Mouse (Mus musculus) forebrain, embryonic 12.5 days (tissue): Measurements from ENCODE around the gene Map3k20. TPM values are rescaled to one million over a fixed set of nuclear protein-coding genes. Genes with fewer than 3 reads are reported as not detected.

Experiments used
- ATAC-seq: fragments of 200-750 bp; cut with Nextera tagmentation; 2 replicates; pipeline ENCODE4 v1.8.0; 2017; ENCODE audit warnings: moderate TSS enrichment; ENCODE audit not compliant: low FRiP score
- H3K27ac ChIP-seq: fragments of 300-500 bp; sonication (generic); 2 replicates; pipeline ENCODE4 v1.5.1; 2016; ENCODE audit warnings: mild to moderate bottlenecking
- H3K27me3 ChIP-seq: fragments of 300-500 bp; sonication (generic); 2 replicates; pipeline ENCODE4 v1.6.1; 2016; ENCODE audit warnings: mild to moderate bottlenecking
- H3K36me3 ChIP-seq: fragments of 300-500 bp; sonication (generic); replicated peaks from 2 replicates; pipeline ENCODE4 v1.6.1; 2016; ENCODE audit warnings: mild to moderate bottlenecking
- H3K4me1 ChIP-seq: fragments of 300-500 bp; sonication (generic); 2 replicates; pipeline ENCODE4 v1.6.1; 2016
- H3K4me2 ChIP-seq: fragments of 300-500 bp; sonication (generic); 2 replicates; pipeline ENCODE4 v1.6.1; 2016; ENCODE audit warnings: mild to moderate bottlenecking, moderate library complexity
- H3K4me3 ChIP-seq: fragments of 300-500 bp; sonication (generic); replicated peaks from 2 replicates; pipeline ENCODE4 v1.5.1; 2016; ENCODE audit warnings: mild to moderate bottlenecking
- H3K9ac ChIP-seq: fragments of 300-500 bp; sonication (generic); 2 replicates; pipeline ENCODE4 v1.6.1; 2016; ENCODE audit warnings: mild to moderate bottlenecking
- H3K9me3 ChIP-seq: fragments of 300-500 bp; sonication (generic); 2 replicates; pipeline ENCODE4 v1.6.1; 2016
- WGBS: fragments of 180-500 bp; shearing (Covaris S2); methylation state at CpG from one replicate; pipeline ENCODE4 v1.1.7; 2016; 5-methylcytosine and 5-hydroxymethylcytosine counted together
- polyA plus RNA-seq: library from polyadenylated mRNA; unstranded; fragments of >200 nt; fragmentation: Nextera tagmentation; extraction: Ambion mirVana; gene quantifications from 2 replicates; pipeline ENCODE4 v1.2.1, GENCODE M21; 2016

The Map3k20 gene
- polyA plus RNA-seq, 1 experiment from 2014 or later, result 7.0 TPM

DNA sequence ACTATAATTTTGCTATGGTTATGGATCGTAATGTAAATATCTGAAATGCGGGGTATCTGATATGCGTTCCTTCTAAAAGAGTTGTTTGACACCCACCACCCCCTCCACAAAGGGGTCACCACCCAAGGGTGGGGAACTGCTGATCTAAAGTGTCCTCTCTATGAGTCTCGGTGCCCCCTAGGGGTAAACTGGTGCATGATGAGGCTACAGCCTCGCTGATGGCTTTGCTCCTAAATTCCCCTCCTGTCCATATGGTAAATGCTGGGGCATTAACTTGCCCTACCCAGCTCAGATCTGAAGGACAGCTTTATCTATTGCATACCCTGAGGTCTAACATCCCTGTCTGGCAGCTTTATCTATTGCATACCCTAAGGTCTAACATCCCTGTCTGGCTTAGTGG is 130.0 kb downstream of the Map3k20 start:
- Histone ChIP-seq H3K9me3 (no peaks in the 10 kb centered on the region), H3K36me3 (no peaks in the 10 kb centered on the region), H3K4me2 (no peak overlapping the region), H3K4me1 (no peaks in the 10 kb centered on the region), H3K27me3 (peaks cover 32% of the 10 kb centered on the region), H3K9ac (no peak overlapping the region), H3K4me3 (no peak overlapping the region), H3K27ac (no peak overlapping the region)
- no peak for ATAC-seq
- WGBS, result 88% methylated on average over 5 of the region's 5 CpGs

DNA sequence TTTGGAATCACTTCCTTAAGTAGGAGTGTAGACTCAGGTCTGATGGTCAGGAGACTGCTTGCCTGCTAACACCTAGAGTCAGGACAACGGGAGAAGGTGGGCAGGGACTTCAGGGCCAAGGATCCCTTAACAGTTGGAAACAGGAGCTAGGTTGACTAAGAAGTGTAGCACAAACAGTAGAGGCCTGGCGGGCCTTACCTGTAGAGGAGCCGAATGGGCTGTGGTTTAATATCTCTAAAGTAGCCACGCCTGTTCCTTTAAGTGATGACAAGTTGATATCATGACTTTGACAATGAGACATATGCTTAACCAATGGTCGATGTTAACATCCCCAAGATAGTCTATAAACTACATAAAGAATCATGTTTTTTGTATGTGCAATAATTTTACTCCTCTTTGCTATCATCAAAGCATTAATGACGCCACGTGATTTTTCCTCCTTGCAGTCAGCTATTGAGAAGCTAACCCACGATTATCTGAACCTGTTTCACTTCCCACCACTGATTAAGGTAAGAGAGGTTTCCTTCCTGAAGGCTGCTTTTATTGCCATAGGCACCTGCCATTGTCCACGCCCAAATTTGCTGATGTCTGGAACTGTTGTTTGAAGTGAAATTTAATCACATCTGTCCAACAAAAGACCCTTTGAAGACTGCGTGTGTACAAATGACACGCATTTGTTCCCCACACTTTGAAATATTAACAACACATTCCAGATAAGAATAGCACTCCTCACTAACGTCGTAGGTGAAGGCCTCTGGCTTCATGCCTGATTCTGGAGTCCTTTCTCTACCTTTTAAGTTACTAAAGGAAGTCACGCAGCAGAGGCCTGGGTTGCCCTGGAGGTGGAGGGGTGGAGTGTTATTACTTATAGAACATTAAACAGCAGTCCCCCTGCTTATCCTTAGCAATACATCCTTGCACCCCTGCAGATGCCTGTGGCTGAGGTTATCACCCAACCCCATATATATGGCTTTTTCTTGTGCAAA is 131.0 kb downstream of the Map3k20 start:
- no peak overlapping the region for H3K4me2 ChIP-seq
- H3K4me1 ChIP-seq, result no peaks in the 10 kb centered on the region
- no peak overlapping the region for H3K4me3 ChIP-seq
- no peak for ATAC-seq
- H3K36me3 ChIP-seq, result no peaks in the 10 kb centered on the region
- no peak overlapping the region for H3K9ac ChIP-seq
- H3K27me3 ChIP-seq, result peaks cover 36% of the 10 kb centered on the region
- H3K27ac ChIP-seq, result no peak overlapping the region
- H3K9me3 ChIP-seq, result no peaks in the 10 kb centered on the region
- WGBS, result 85% methylated on average over 14 of the region's 14 CpGs

DNA sequence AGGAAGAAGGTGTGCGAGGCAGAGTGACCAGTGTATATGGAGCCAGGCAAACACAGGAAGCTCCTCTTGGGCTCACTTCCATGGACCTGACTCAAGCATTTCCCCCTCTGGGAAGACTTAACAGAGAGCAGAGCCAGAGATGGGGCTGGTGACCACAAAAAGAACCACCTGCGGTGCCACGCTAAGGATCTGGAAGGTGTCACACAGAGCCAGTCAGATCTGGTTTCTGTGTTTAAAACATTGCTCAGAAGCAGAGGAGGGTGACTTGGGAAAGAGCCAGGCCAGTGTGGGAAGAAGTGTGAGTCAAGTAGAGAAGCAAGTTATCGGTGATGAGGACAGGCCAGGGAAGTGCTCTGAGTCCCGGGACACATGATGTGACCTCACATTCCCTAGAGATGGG is 135.1 kb downstream of the Map3k20 start:
- Histone ChIP-seq H3K4me2 (no peak overlapping the region), H3K27me3 (peaks cover 59% of the 10 kb centered on the region), H3K36me3 (no peaks in the 10 kb centered on the region), H3K4me3 (no peak overlapping the region), H3K9me3 (no peaks in the 10 kb centered on the region), H3K9ac (no peak overlapping the region), H3K4me1 (peaks cover 21% of the 10 kb centered on the region), H3K27ac (no peak overlapping the region)
- ATAC-seq, result no peak
- WGBS, result 94% methylated on average over 5 of the region's 5 CpGs

DNA sequence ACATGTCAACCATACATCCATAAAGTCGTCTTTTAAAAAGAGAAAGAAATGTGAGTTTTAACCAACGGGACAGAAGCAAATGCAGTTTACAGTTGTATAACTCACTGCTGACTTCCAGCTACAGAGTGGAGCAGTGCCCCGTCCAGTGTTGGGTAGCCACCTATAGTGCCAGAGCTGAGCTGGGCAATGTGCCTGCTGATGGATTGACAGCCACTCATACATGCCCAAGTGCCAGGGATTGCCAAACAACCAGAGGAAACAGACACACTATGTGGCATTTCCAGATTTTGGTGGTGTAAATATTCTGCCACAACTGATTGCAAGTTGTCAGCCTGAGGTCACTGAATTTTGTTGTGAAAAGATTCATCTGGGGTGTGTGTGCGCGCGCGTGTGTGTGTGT is 139.2 kb downstream of the Map3k20 start:
- no peak overlapping the region for H3K27ac ChIP-seq
- WGBS, result 85% methylated on average over 7 of the region's 7 CpGs
- peaks cover 45% of the 10 kb centered on the region for H3K4me1 ChIP-seq
- H3K4me2 ChIP-seq, result no peak overlapping the region
- ATAC-seq, result no peak
- H3K4me3 ChIP-seq, result no peak overlapping the region
- H3K9me3 ChIP-seq, result no peaks in the 10 kb centered on the region
- no peak overlapping the region for H3K9ac ChIP-seq
- no peaks in the 10 kb centered on the region for H3K36me3 ChIP-seq
- H3K27me3 ChIP-seq, result peaks cover 65% of the 10 kb centered on the region

DNA sequence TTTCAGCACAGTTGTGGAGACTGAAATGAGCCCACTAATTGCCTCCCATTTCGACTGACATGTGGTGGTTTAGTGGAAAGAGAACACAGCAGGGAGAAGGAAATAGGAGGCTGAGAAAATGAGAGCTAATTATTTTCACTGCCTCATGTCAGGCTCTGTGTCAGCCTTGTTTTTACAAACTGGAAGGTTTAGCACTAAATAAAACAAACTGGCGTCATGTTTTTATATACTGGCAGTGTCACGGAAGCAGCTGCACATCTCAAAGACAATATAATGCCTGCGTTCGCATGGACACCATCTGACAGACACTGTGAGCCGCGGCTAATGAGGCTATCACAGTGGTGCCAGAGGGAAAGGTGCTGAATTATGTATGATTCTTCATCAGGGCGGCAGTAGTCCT is 141.3 kb downstream of the Map3k20 start:
- Histone ChIP-seq H3K4me1 (peaks cover 45% of the 10 kb centered on the region), H3K27ac (peak overlapping the region; percentile 85), H3K4me2 (peak overlapping the region; percentile 4), H3K36me3 (no peaks in the 10 kb centered on the region), H3K27me3 (peaks cover 57% of the 10 kb centered on the region), H3K4me3 (no peak overlapping the region), H3K9ac (no peak overlapping the region), H3K9me3 (no peaks in the 10 kb centered on the region)
- 3% methylated on average over 8 of the region's 8 CpGs for WGBS
- peak; percentile 96 for ATAC-seq

DNA sequence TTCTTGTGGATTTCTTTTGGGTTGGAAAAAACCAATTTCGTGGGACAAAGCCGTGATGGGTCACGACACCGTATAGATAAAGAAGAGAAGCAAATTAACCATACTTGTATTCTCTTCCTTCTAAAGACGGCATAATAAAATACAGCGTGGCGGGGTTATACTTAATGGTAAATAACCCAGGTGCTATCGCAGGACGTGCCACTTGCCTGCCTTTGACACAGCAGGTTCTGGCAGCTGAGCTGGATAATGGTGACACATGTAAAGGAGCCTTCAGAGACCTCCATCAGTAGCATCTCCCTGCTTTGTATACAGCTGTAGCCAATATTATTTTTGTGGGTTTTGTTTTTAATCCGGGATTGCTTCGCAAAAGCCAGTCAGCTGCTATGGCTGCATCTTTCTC is 141.9 kb downstream of the Map3k20 start:
- Histone ChIP-seq H3K4me3 (no peak overlapping the region; the same call in 1 of the 2 replicates), H3K9ac (no peak overlapping the region), H3K4me1 (peaks cover 45% of the 10 kb centered on the region), H3K4me2 (peak overlapping the region; percentile 4), H3K36me3 (no peaks in the 10 kb centered on the region), H3K27me3 (peaks cover 53% of the 10 kb centered on the region), H3K9me3 (no peaks in the 10 kb centered on the region), H3K27ac (peak overlapping the region; percentile 85)
- WGBS, result 24% methylated on average over 11 of the region's 11 CpGs
- peak; percentile 73 for ATAC-seq

DNA sequence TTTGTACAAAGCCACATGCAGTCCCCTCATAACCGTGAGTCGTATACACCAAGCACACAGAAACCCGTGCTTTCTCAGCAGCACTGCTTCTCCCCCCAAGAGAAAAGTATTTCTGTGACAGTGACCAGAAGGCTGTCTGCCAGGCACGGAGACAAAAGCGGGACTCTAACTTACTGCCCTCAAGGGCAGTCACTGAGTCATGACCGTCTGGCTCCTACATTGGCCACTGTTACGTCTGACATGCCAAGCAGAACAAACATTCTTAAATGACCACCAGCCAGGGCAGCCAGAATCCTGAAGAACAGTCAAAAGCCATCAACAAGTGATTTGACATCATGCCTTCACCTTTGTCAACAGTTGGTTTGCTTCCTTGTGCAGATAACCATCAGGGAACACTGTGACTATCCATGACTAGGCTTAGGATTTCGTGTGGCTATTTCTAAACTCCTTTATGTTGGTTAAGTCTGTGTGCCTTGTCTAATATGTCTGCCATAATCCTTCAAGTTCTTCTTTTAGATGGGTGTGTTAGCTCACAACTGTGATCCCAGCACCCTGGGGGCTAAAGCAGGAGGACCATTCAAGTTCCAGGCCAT is 153.6 kb downstream of the Map3k20 start:
- no peaks in the 10 kb centered on the region for H3K9me3 ChIP-seq
- H3K27me3 ChIP-seq, result peaks cover 17% of the 10 kb centered on the region; the same call in 1 of the 2 replicates
- H3K9ac ChIP-seq, result no peak overlapping the region
- H3K36me3 ChIP-seq, result no peaks in the 10 kb centered on the region
- no peak overlapping the region for H3K4me3 ChIP-seq
- H3K27ac ChIP-seq, result no peak overlapping the region
- no peak for ATAC-seq
- H3K4me2 ChIP-seq, result no peak overlapping the region
- 83% methylated on average over 8 of the region's 8 CpGs for WGBS
- H3K4me1 ChIP-seq, result peaks cover 5% of the 10 kb centered on the region; the same call in 1 of the 2 replicates

DNA sequence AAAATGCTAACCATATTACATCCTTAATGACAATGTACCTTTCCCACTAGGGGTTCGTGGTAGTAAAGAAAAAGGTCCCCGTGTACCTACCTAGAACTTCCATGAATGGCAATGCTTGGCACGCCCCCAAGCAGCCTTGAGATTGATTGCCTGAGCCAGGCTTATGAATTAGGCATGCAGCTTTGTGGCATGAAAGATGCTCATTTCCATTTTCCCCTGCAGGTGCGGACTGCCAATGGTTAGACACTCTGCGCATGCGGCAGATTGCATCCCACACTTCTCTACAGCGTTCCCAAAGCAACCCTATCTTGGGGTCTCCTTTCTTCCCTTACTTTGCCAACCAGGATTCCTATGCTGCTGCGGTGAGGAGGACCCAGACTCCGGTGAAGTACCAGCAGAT is 155.6 kb downstream of the Map3k20 start:
- 83% methylated on average over 9 of the region's 9 CpGs for WGBS
- Histone ChIP-seq H3K36me3 (no peaks in the 10 kb centered on the region), H3K4me3 (no peak overlapping the region), H3K4me2 (no peak overlapping the region), H3K9me3 (no peaks in the 10 kb centered on the region), H3K27me3 (peaks cover 11% of the 10 kb centered on the region; the same call in 1 of the 2 replicates), H3K4me1 (peaks cover 5% of the 10 kb centered on the region; the same call in 1 of the 2 replicates), H3K27ac (no peak overlapping the region), H3K9ac (no peak overlapping the region)
- no peak for ATAC-seq

DNA sequence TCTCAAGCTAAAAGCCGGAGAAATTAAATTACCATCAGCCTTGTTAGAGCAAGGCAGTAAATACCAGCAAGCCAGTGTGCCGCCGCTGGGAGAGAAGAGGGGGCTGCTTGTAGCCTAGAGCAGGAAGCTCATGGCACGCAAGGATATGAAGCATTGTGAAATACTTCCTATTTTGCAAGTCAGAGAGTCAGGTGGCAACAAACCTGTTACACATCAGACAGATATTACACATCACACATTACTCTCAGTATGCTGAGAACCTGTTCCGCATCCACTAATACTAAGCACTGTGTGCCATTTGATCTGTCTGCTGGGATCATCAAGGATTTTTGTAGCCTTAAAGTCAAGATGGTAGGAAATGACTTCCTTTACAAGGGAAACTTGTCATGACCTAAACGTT is 157.4 kb downstream of the Map3k20 start:
- no peaks in the 10 kb centered on the region for H3K36me3 ChIP-seq
- no peak for ATAC-seq
- 94% methylated on average over 6 of the region's 6 CpGs for WGBS

DNA sequence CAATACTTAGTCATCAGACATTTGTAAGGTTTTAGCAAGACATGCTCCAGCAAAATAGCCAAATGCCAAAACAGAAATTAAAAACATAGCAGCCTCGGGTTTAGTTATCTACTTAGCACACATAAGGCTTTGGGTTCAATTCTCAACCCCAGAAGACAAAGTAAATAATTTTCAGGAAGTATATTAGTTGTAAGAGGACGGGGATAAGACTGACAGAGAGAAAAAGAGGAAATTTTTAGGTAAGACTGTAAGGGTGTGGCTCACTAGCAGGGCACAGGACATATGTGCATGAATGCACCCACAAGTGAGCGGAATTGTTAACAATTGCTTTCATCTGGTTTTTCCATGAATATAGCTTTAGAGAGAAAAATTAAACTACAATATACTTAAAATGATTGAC is 158.5 kb downstream of the Map3k20 start:
- 86% methylated on average over 3 of the region's 3 CpGs for WGBS
- Histone ChIP-seq H3K27ac (no peak overlapping the region), H3K4me3 (no peak overlapping the region), H3K4me1 (peaks cover 17% of the 10 kb centered on the region), H3K27me3 (0 out of 2 replicates have a peak, but pooled peaks cover 3% of the 10 kb centered on the region), H3K9ac (no peak overlapping the region), H3K36me3 (no peaks in the 10 kb centered on the region), H3K4me2 (no peak overlapping the region), H3K9me3 (no peaks in the 10 kb centered on the region)
- no peak for ATAC-seq

More for the DNA sequence above, 157.4 kb downstream of the Map3k20 start:
- Histone ChIP-seq H3K27ac (no peak overlapping the region), H3K4me3 (no peak overlapping the region), H3K27me3 (peaks cover 5% of the 10 kb centered on the region; the same call in 1 of the 2 replicates), H3K9me3 (no peaks in the 10 kb centered on the region), H3K9ac (no peak overlapping the region), H3K4me1 (peaks cover 15% of the 10 kb centered on the region), H3K4me2 (no peak overlapping the region)

DNA sequence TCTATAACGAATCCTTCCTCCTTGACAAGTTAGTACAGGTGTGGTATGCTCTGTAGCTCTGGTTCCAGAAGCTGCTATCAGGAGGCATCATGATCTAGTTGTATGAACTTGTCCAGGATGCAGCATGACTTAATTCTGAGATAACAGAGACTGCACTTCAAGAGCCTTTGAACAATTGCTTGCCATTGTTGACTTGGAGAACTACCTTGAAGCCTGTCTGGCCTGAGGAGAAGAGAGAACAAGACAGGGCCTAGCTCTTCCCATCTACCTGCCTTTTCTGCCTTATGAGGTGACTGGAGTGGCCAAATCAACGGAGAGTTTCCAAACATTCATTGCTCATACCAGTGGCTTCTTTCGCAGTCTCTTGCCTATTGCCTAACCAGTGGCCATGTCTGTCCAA is 160.7 kb downstream of the Map3k20 start:
- H3K4me3 ChIP-seq, result no peak overlapping the region
- no peaks in the 10 kb centered on the region for H3K9me3 ChIP-seq
- no peak for ATAC-seq
- no peaks in the 10 kb centered on the region for H3K36me3 ChIP-seq
- WGBS, result 91% methylated on average over 3 of the region's 3 CpGs
- H3K27ac ChIP-seq, result no peak overlapping the region
- no peak overlapping the region for H3K4me2 ChIP-seq
- peaks cover 21% of the 10 kb centered on the region for H3K4me1 ChIP-seq
- H3K9ac ChIP-seq, result no peak overlapping the region
- peaks cover 3% of the 10 kb centered on the region; the same call in 1 of the 2 replicates for H3K27me3 ChIP-seq

DNA sequence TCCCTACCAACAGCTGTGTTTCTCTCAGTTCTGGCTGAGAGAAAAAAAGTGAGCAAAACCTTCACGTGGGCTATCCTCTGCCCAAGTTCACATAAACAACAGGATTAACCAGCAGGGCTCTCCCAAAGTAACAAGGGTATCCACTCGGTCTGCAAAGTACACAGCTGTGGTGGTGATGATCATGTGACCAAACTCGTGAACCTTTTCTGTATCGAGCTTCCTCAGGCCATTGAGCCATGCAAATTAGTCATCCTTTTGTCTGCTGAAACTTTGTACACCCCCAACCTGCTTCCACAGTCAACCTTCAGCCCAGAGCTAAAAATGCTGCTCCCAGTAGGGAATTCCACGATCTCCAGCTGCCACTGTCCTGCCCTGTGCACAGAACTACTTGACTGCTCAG is 161.2 kb downstream of the Map3k20 start:
- H3K9me3 ChIP-seq, result no peaks in the 10 kb centered on the region
- peaks cover 3% of the 10 kb centered on the region; the same call in 1 of the 2 replicates for H3K27me3 ChIP-seq
- no peak overlapping the region for H3K4me2 ChIP-seq
- H3K27ac ChIP-seq, result no peak overlapping the region
- no peaks in the 10 kb centered on the region for H3K36me3 ChIP-seq
- no peak overlapping the region for H3K4me3 ChIP-seq
- H3K4me1 ChIP-seq, result peaks cover 18% of the 10 kb centered on the region
- ATAC-seq, result no peak
- H3K9ac ChIP-seq, result no peak overlapping the region
- WGBS, result 38% methylated on average over 5 of the region's 5 CpGs
